Mouse (Mus musculus): Measurements from ENCODE around the gene Manba. TPM values are rescaled to one million over a fixed set of nuclear protein-coding genes. Genes with fewer than 3 reads are reported as not detected.
"Not testable (repeated sequence)": the region's sequence is repeated elsewhere in the genome, so short reads cannot be mapped to it uniquely, and the experiment has no call there.

Manba gene
- polyA plus RNA-seq, 1 experiment from 2014 or later = 4.2 TPM

DNA sequence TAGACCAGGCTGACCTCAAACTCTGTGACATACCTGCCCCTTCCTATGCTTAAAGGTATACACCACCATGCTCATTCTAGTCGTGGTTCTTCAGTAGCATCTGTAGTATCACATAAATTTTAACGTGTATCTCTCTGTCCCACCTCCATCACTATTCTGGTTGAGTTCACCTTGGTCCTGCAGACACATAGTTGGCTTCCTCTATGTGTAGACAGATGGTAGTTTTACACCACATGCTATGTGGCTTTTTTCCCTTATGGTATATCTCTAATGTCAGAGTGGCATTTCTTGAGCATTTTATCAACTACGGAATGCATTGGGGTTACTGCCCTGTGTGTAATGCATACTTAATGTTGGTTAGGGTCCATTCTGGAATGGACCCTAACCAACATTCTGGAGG is 16.3 kb upstream of the Manba start:
- H3K9ac ChIP-seq (replicated peaks) = no peak overlapping the region
- H3K9me3 ChIP-seq = no peaks in the 10 kb centered on the region
- H3K27ac ChIP-seq (replicated peaks) = no peak overlapping the region
- H3K4me1 ChIP-seq = no peaks in the 10 kb centered on the region
- H3K27me3 ChIP-seq = no peaks in the 10 kb centered on the region
- peaks cover 15% of the 10 kb centered on the region; the same call in 1 of the 2 replicates for H3K36me3 ChIP-seq
- no peak overlapping the region for H3K4me3 ChIP-seq
- no peak for ATAC-seq (ENCODE audit: low FRiP score, low read depth)
- no peak overlapping the region for H3K4me2 ChIP-seq (replicated peaks)
- 66% methylated on average over 3 of the region's 3 CpGs for WGBS

DNA sequence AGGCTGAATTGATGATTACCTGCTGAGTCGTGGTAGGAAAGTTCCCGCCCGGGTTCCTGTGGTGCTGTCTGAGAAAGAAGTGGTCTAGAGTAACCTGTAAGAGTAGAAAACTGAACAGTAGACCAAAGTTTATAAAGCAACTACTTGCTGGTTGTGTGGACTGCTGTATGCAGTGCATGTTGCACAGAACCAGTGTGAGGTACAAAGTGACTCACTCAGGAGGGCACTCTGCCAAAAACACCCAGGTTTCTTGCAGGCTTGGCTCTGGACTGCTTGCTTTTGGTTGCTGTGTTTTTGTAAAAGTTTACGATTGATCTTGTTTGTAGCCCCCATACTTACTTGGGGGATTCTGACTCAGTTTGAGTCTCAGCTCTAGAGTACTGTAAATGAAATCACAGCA is 15.4 kb upstream of the Manba start:
- Histone ChIP-seq H3K4me1 (no peaks in the 10 kb centered on the region), H3K27me3 (no peaks in the 10 kb centered on the region), H3K36me3 (peaks cover 9% of the 10 kb centered on the region; the same call in 1 of the 2 replicates), H3K27ac (replicated peaks) (no peak overlapping the region), H3K4me3 (no peak overlapping the region), H3K9me3 (no peaks in the 10 kb centered on the region), H3K9ac (replicated peaks) (no peak overlapping the region), H3K4me2 (replicated peaks) (no peak overlapping the region)
- no peak for ATAC-seq (ENCODE audit: low FRiP score, low read depth)
- 59% methylated on average over 4 of the region's 4 CpGs for WGBS

DNA sequence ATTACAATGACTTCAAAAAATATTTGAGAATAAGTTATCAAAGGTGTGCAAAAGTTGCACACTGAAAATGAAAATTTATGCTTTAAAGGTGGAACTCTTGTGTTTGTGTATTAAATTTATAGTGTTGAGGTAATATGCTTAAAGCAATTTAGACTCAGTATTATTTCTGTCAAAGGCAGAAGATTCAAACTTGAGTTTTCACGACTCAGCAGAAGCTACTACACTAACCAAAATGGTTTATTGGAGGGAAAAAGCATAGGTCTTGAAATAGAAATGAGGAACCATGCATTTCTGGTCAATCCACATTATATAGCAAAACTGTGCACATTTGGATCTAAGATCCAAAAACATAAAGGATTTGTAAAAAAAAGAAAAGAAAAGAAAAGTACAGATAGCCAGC is 14.6 kb upstream of the Manba start:
- Histone ChIP-seq H3K36me3 (peaks cover 7% of the 10 kb centered on the region; the same call in 1 of the 2 replicates), H3K4me3 (no peak overlapping the region), H3K9me3 (no peaks in the 10 kb centered on the region), H3K4me2 (replicated peaks) (no peak overlapping the region), H3K4me1 (no peaks in the 10 kb centered on the region), H3K27ac (replicated peaks) (no peak overlapping the region), H3K27me3 (no peaks in the 10 kb centered on the region), H3K9ac (replicated peaks) (no peak overlapping the region)
- WGBS = 74% methylated on average over 1 of the region's 1 CpGs
- ATAC-seq (ENCODE audit: low FRiP score, low read depth) = no peak

DNA sequence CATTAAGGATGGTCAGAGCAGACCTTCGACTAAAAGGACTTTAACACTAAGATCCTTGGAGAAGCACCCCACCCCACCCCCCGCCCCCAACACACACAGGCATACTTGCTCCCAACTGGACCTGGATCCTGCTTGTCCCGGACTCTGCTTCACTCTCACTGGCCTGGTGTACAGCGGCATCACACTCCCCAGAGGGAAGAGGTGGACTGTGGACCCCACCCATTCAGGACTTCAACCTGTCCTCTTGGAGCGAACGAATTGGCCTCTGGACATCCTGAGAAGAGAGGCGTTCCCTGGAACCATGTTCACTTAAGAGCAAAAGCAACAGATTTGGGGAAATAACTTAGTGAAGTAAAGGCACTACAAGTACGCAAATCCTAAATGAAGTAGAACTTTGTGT is 10.4 kb upstream of the Manba start:
- ATAC-seq (ENCODE audit: low FRiP score, low read depth) = no peak
- WGBS = 91% methylated on average over 8 of the region's 8 CpGs
- H3K27me3 ChIP-seq = no peaks in the 10 kb centered on the region
- no peaks in the 10 kb centered on the region for H3K36me3 ChIP-seq
- no peak overlapping the region for H3K9ac ChIP-seq (replicated peaks)
- H3K4me3 ChIP-seq = no peak overlapping the region
- no peak overlapping the region for H3K27ac ChIP-seq (replicated peaks)
- no peaks in the 10 kb centered on the region for H3K9me3 ChIP-seq
- H3K4me1 ChIP-seq = no peaks in the 10 kb centered on the region
- no peak overlapping the region for H3K4me2 ChIP-seq (replicated peaks)

DNA sequence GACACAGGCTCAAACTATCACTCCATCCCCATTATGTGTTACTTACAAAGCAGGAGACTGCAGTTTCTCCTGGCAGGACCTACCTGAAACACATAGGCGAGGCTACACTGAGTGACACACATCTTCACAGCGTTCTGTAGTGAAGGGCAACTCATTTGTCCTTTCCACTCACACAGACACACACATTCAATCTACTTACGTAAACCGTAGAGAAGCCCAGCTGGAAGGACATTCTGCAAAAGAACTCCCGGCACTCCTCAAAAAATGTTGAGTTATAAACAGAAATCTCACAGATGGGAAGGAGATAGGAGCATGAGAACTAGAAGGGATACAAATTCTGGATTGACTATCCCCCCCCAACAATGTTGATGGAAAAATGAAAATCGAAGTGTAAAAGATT is 9.1 kb upstream of the Manba start:
- H3K4me1 ChIP-seq = no peaks in the 10 kb centered on the region
- H3K27me3 ChIP-seq = no peaks in the 10 kb centered on the region
- no peaks in the 10 kb centered on the region for H3K36me3 ChIP-seq
- no peak overlapping the region for H3K27ac ChIP-seq (replicated peaks)
- H3K9ac ChIP-seq (replicated peaks) = no peak overlapping the region
- no peaks in the 10 kb centered on the region for H3K9me3 ChIP-seq
- no peak overlapping the region for H3K4me2 ChIP-seq (replicated peaks)
- 79% methylated on average over 6 of the region's 6 CpGs for WGBS
- ATAC-seq (ENCODE audit: low FRiP score, low read depth) = no peak
- H3K4me3 ChIP-seq = no peak overlapping the region

DNA sequence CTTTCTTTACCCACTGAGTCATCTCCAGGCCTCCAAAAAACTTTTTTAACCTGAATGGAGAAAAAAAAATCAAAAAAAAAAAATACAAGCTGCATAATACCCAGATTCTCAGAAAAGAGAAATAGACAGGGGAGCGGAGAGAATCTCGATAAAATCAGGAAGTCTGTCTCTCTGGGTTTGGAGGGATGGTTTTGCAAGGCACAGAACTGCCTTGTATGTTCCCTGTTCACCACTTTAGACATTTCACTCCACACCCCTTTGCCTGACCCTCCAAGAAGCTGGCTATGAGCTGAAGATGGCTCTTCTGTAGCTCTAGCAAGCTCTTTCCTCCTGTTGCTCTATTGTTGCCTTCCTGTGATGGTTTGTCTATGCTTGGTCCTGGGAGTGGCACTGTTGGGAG is 8.4 kb upstream of the Manba start:
- Histone ChIP-seq H3K9me3 (no peaks in the 10 kb centered on the region), H3K4me3 (no peak overlapping the region), H3K4me2 (replicated peaks) (no peak overlapping the region), H3K27ac (replicated peaks) (no peak overlapping the region), H3K36me3 (no peaks in the 10 kb centered on the region), H3K4me1 (no peaks in the 10 kb centered on the region), H3K9ac (replicated peaks) (no peak overlapping the region), H3K27me3 (no peaks in the 10 kb centered on the region)
- WGBS = 83% methylated on average over 2 of the region's 2 CpGs
- ATAC-seq (ENCODE audit: low FRiP score, low read depth) = no peak

DNA sequence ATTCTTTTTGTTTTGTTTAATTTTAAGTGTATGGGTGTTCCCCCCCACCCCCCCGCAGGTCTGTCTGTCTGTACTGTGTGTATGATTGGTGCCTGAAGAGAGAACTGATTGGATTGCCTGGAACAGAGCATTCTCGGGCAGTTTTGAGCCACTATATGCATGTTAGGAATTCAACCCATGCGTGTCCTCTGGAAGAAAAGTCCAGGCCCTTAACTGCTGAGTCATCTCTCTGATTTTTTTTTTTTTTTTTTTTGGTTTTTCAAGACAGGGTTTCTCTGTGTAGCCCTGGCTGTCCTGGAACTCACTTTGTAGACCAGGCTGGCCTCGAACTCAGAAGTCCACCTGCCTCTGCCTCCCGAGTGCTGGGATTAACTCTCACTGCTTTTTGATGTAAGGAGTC is 6.3 kb upstream of the Manba start:
- H3K27ac ChIP-seq (replicated peaks); H3K4me2 ChIP-seq (replicated peaks); H3K27me3 ChIP-seq; H3K4me3 ChIP-seq; H3K9me3 ChIP-seq; H3K36me3 ChIP-seq; H3K9ac ChIP-seq (replicated peaks); H3K4me1 ChIP-seq; ATAC-seq (ENCODE audit: low FRiP score, low read depth): not testable (repeated sequence)
- 83% methylated on average over 5 of the region's 5 CpGs for WGBS

DNA sequence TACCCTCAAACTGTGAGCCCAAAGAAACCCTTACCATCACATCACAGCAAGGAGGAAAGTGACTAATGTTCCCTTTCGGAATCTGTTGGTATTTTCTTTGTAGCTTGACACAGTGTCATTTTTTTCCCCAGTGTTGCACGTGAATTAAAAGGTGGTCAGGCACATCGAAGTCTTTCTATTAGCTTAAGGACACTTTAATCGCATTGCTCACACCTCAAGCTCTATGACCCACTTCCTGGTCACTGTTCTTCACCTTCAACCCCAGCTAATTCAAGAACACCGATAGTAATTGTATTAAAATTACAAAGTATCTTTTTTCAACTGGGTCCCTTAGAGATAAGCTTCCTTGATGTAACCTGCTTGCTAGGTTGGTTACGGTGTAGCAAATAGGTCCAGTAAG is 4.6 kb upstream of the Manba start:
- no peaks in the 10 kb centered on the region for H3K9me3 ChIP-seq
- 90% methylated on average over 6 of the region's 6 CpGs for WGBS
- peaks cover 5% of the 10 kb centered on the region; the same call in 1 of the 2 replicates for H3K27me3 ChIP-seq
- H3K4me2 ChIP-seq (replicated peaks) = no peak overlapping the region
- H3K4me3 ChIP-seq = no peak overlapping the region
- H3K27ac ChIP-seq (replicated peaks) = no peak overlapping the region
- peaks cover 6% of the 10 kb centered on the region; the same call in 1 of the 2 replicates for H3K4me1 ChIP-seq
- no peak for ATAC-seq (ENCODE audit: low FRiP score, low read depth)
- H3K36me3 ChIP-seq = no peaks in the 10 kb centered on the region
- no peak overlapping the region for H3K9ac ChIP-seq (replicated peaks)

DNA sequence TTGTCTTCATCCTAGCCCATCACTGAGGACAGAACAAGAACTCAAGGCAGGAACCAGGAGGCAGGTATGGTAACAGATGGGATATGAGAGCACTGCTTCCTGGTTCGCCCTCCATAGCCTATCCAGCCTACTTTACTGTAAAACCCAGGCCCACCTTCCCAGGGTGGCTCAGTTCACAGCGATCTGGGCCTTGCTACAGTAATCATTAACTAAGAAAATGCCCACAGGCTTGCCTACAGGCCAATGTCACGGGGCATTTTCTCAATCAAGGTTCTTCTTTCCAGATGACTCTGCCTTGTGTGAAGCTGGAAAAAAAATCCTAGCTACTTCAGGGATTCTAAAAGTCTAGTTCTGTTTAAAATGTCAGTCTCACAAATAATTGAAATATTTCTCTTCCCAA is 3.8 kb upstream of the Manba start:
- H3K4me2 ChIP-seq (replicated peaks) = no peak overlapping the region
- H3K9me3 ChIP-seq = no peaks in the 10 kb centered on the region
- no peak for ATAC-seq (ENCODE audit: low FRiP score, low read depth)
- H3K4me1 ChIP-seq = peaks cover 8% of the 10 kb centered on the region; the same call in 1 of the 2 replicates
- H3K27me3 ChIP-seq = peaks cover 5% of the 10 kb centered on the region; the same call in 1 of the 2 replicates
- H3K9ac ChIP-seq (replicated peaks) = no peak overlapping the region
- no peak overlapping the region for H3K27ac ChIP-seq (replicated peaks)
- H3K36me3 ChIP-seq = no peaks in the 10 kb centered on the region
- no peak overlapping the region for H3K4me3 ChIP-seq
- WGBS = 86% methylated on average over 3 of the region's 3 CpGs

DNA sequence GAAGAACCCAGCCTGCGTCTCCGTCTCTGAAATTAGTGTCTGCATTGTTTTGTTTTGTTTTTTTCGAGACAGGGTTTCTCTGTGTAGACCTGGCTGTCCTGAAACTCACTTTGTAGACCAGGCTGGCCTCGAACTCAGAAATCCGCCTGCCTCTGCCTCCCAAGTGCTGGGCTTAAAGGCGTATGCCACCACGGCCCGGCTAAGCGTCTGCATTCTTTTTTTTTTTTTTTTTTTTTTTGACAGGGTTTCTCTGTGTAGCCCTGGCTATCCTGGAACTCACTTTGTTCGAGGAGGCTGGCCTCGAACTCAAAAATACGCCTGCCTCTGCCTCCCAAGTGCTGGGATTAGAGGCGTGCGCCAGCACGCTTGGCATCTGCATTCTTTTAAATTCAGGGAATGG is 761 bp upstream of the Manba start:
- H3K36me3 ChIP-seq; H3K9ac ChIP-seq (replicated peaks); H3K27me3 ChIP-seq; H3K4me1 ChIP-seq; H3K27ac ChIP-seq (replicated peaks); H3K9me3 ChIP-seq; ATAC-seq (ENCODE audit: low FRiP score, low read depth): not testable (repeated sequence)
- peak overlapping the region; percentile 57; the same call in 1 of the 2 replicates for H3K4me3 ChIP-seq
- peak overlapping the region; percentile 97 for H3K4me2 ChIP-seq (replicated peaks)
- WGBS = 91% methylated on average over 15 of the region's 15 CpGs

DNA sequence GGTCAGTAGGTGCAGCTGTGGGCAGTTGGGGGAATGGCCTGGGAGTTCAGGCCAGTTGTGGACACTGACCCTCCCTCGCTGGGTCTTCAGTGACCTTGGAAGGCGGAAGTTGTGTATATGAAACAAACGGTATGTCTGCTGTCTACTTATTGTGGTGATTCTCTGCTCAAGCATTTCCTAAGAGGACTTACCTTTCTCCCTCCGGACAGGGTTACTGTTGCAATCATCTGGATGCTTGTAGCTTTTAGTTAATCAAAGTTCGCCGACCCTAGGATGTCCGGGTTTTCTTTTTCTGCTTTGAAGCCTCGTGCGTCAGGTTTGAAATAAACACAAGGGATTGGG is 460 bp downstream of the Manba start:
- Histone ChIP-seq H3K9me3 (no peaks in the 10 kb centered on the region), H3K4me1 (peaks cover 8% of the 10 kb centered on the region; the same call in 1 of the 2 replicates), H3K4me2 (replicated peaks) (peak overlapping the region; percentile 97), H3K4me3 (peak overlapping the region; percentile 57), H3K9ac (replicated peaks) (peak overlapping the region; percentile 64), H3K27ac (replicated peaks) (no peak overlapping the region), H3K27me3 (peaks cover 5% of the 10 kb centered on the region; the same call in 1 of the 2 replicates), H3K36me3 (no peaks in the 10 kb centered on the region)
- 18% methylated on average over 9 of the region's 9 CpGs for WGBS
- no peak for ATAC-seq (ENCODE audit: low FRiP score, low read depth)

DNA sequence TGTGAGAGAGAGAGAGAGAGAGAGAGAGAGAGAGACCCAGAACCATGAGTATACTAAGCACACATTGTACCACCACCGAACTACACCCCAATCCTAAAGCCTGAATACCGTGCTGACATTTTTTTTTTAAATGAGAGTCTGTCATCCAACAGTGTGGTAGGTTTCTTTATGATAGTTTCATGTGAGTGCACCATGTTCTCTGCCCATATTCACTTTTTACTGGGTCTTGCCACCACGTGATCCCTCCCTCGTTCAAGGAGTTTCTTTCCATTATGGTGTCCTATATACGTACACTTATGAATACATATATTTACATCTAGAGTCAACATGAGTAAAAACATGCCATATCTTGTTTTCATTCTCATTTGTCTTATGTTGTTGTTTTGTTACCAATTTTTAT is 940 bp downstream of the Manba start:
- no peaks in the 10 kb centered on the region for H3K9me3 ChIP-seq
- H3K4me3 ChIP-seq = peak overlapping the region; percentile 57; the same call in 1 of the 2 replicates
- H3K27ac ChIP-seq (replicated peaks) = no peak overlapping the region
- ATAC-seq (ENCODE audit: low FRiP score, low read depth) = no peak
- peak overlapping the region; percentile 97 for H3K4me2 ChIP-seq (replicated peaks)
- peaks cover 5% of the 10 kb centered on the region; the same call in 1 of the 2 replicates for H3K27me3 ChIP-seq
- H3K36me3 ChIP-seq = no peaks in the 10 kb centered on the region
- H3K9ac ChIP-seq (replicated peaks) = no peak overlapping the region; the same call in 1 of the 2 replicates
- WGBS = 81% methylated on average over 5 of the region's 5 CpGs
- peaks cover 8% of the 10 kb centered on the region; the same call in 1 of the 2 replicates for H3K4me1 ChIP-seq

DNA sequence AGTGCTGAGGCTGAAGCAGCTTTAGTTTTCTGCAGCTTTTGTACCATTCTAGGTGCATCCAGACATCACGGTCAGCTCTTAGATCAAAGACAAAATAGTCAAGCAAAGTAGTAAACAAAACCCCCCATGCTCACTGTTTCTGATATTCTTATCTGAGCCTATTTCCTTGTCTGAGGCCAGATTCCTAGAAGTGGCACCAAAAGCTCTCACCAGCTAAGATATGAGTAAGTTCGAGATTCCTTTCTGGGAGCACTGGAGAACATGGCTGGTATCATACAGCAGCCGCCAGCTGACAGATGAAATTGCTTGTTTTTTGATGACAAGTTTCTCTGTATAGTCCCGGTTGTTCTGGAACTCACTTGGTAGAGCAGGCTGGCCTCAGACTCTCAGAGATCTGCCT is 2.4 kb downstream of the Manba start:
- peaks cover 5% of the 10 kb centered on the region; the same call in 1 of the 2 replicates for H3K27me3 ChIP-seq
- WGBS = 88% methylated on average over 4 of the region's 4 CpGs
- H3K27ac ChIP-seq (replicated peaks) = no peak overlapping the region
- H3K4me3 ChIP-seq = no peak overlapping the region
- H3K4me1 ChIP-seq = peaks cover 8% of the 10 kb centered on the region; the same call in 1 of the 2 replicates
- H3K9me3 ChIP-seq = no peaks in the 10 kb centered on the region
- no peak overlapping the region for H3K9ac ChIP-seq (replicated peaks)
- ATAC-seq (ENCODE audit: low FRiP score, low read depth) = no peak
- H3K36me3 ChIP-seq = no peaks in the 10 kb centered on the region
- H3K4me2 ChIP-seq (replicated peaks) = no peak overlapping the region
